Mouse (Mus musculus) bone marrow, adult 2 months (tissue): ENCODE data around the gene Ube2d3. TPM values are rescaled to one million over a fixed set of nuclear protein-coding genes. Genes with fewer than 3 reads are reported as not detected.
"Not testable (repeated sequence)": the region's sequence is repeated elsewhere in the genome, so short reads cannot be mapped to it uniquely, and the experiment has no call there.

Source experiments
- H3K27ac ChIP-seq: fragments of 200-500 bp; 2 replicates; pipeline ENCODE4 v1.5.1; 2012; ENCODE audit warnings: low read depth, mild to moderate bottlenecking, control low read depth, inconsistent platforms, low read length; ENCODE audit not compliant: control insufficient read depth, poor library complexity, insufficient read depth
- H3K4me1 ChIP-seq: fragments of 200-500 bp; 2 replicates; pipeline ENCODE4 v1.6.1; 2011; ENCODE audit warnings: low read length; ENCODE audit not compliant: control insufficient read depth, insufficient read depth
- H3K4me3 ChIP-seq: fragments of 200-500 bp; replicated peaks from 2 replicates; pipeline ENCODE3; 2011; ENCODE audit warnings: mild to moderate bottlenecking, low read depth, low read length, control low read depth; ENCODE audit not compliant: control insufficient read depth
- CTCF ChIP-seq: fragments of 200-500 bp; IDR thresholded peaks from 2 replicates; pipeline ENCODE4 v1.5.1; 2011; ENCODE audit warnings: low read length, control low read depth; ENCODE audit not compliant: control insufficient read depth, insufficient read depth
- POLR2A ChIP-seq: fragments of 200-500 bp; IDR thresholded peaks from 2 replicates; pipeline ENCODE4 v1.6.1; 2011; ENCODE audit warnings: low read depth, mild to moderate bottlenecking, control low read depth, low read length, borderline replicate concordance; ENCODE audit not compliant: control insufficient read depth
- WGBS: fragments of 180-500 bp; shearing (Covaris S2); methylation state at CpG from one replicate; pipeline ENCODE4 v1.1.7; 2018; 5-methylcytosine and 5-hydroxymethylcytosine counted together
- polyA plus RNA-seq: library from polyadenylated mRNA; stranded (reverse); fragments of >200 nt; gene quantifications from 2 replicates; pipeline ENCODE4 v1.2.4, GENCODE M21; 2011; ENCODE audit warnings: low replicate concordance; ENCODE audit not compliant: missing spikeins, insufficient read depth, insufficient read length

Gene Ube2d3
- polyA plus RNA-seq, 1 experiment = 125 TPM

- 78% methylated on average over 4 of the region's 4 CpGs for WGBS
- Histone ChIP-seq H3K4me3 (no peak overlapping the region), H3K4me1 (no peaks in the 10 kb centered on the region; the same call in 1 of the 2 replicates), H3K27ac (no peak overlapping the region)
- TF ChIP-seq POLR2A = no peak
- TF ChIP-seq CTCF = no peak
These were observed 49.9 kb downstream of the Ube2d3 start for GRCm38 (mm10) chr3:135487803-135488202.

GRCm38 (mm10) chr3:135489865-135490520, 52.0 kb downstream of the Ube2d3 start:
- no peaks in the 10 kb centered on the region; the same call in 1 of the 2 replicates for H3K4me1 ChIP-seq
- WGBS = 87% methylated on average over 5 of the region's 5 CpGs
- no peak overlapping the region for H3K27ac ChIP-seq
- no peak for TF ChIP-seq CTCF
- TF ChIP-seq POLR2A = no peak
- H3K4me3 ChIP-seq = no peak overlapping the region

GRCm38 (mm10) chr3:135491102-135491501, 53.2 kb downstream of the Ube2d3 start:
- Histone ChIP-seq H3K27ac (no peak overlapping the region), H3K4me1 (no peaks in the 10 kb centered on the region; the same call in 1 of the 2 replicates), H3K4me3 (no peak overlapping the region)
- 82% methylated on average over 6 of the region's 6 CpGs for WGBS
- no peak for TF ChIP-seq CTCF
- TF ChIP-seq POLR2A = no peak

- 85% methylated on average over 7 of the region's 7 CpGs for WGBS
- not testable (repeated sequence) for H3K27ac ChIP-seq, H3K4me1 ChIP-seq, H3K4me3 ChIP-seq
These were observed 55.4 kb downstream of the Ube2d3 start for GRCm38 (mm10) chr3:135493320-135493719.

GRCm38 (mm10) chr3:135497956-135498355, 60.0 kb downstream of the Ube2d3 start:
- WGBS = 84% methylated on average over 4 of the region's 4 CpGs
- H3K27ac ChIP-seq, H3K4me1 ChIP-seq, H3K4me3 ChIP-seq: not testable (repeated sequence)

- 48% methylated on average over 5 of the region's 5 CpGs for WGBS
- no peak for TF ChIP-seq CTCF
- no peak overlapping the region for H3K4me3 ChIP-seq
These were observed 60.9 kb downstream of the Ube2d3 start for GRCm38 (mm10) chr3:135498891-135499290.

GRCm38 (mm10) chr3:135503160-135503559, 65.2 kb downstream of the Ube2d3 start:
- Histone ChIP-seq H3K4me1 (no peaks in the 10 kb centered on the region; the same call in 1 of the 2 replicates), H3K4me3 (no peak overlapping the region), H3K27ac (no peak overlapping the region)
- WGBS = 76% methylated on average over 5 of the region's 5 CpGs
- TF ChIP-seq POLR2A (no peak), CTCF (no peak)

More at GRCm38 (mm10) chr3:135498891-135499290, 60.9 kb downstream of the Ube2d3 start:
- Histone ChIP-seq H3K4me1 (no peaks in the 10 kb centered on the region; the same call in 1 of the 2 replicates), H3K27ac (no peak overlapping the region)

GRCm38 (mm10) chr3:135505369-135505909, 67.5 kb downstream of the Ube2d3 start:
- H3K27ac ChIP-seq = no peak overlapping the region
- H3K4me3 ChIP-seq = no peak overlapping the region
- no peaks in the 10 kb centered on the region; the same call in 1 of the 2 replicates for H3K4me1 ChIP-seq
- WGBS = 55% methylated on average over 10 of the region's 10 CpGs
- no peak for TF ChIP-seq POLR2A
- peak; percentile 96 for TF ChIP-seq CTCF
